Mouse (Mus musculus) spleen, adult 2 months (tissue): ENCODE measurements around the gene Rhox2h. TPM values are rescaled to one million over a fixed set of nuclear protein-coding genes. Genes with fewer than 3 reads are reported as not detected.
"Not testable (repeated sequence)": the region's sequence is repeated elsewhere in the genome, so short reads cannot be mapped to it uniquely, and the experiment has no call there.

ENCODE experiments used
- DNase-seq, 2 experiments: peaks; one replicate each; pipeline versions ENCODE4 v3.0.0 to v3.0.0-alpha.2; 2012 to 2021; ENCODE audit warnings: low spot score in 2 of 2, low read depth in 1 of 2
- H3K27ac ChIP-seq: fragments of 200-500 bp; 2 replicates; pipeline ENCODE4 v1.5.1; 2012; ENCODE audit warnings: low read length, inconsistent platforms; ENCODE audit not compliant: insufficient read depth
- H3K27me3 ChIP-seq: fragments of 200-500 bp; 2 replicates; pipeline ENCODE4 v1.6.1; 2012; ENCODE audit warnings: mild to moderate bottlenecking, moderate library complexity, low read length, inconsistent platforms; ENCODE audit not compliant: control insufficient read depth, insufficient read depth
- H3K36me3 ChIP-seq: fragments of 200-500 bp; 2 replicates; pipeline ENCODE4 v1.6.1; 2012; ENCODE audit warnings: mild to moderate bottlenecking, low read length, inconsistent platforms; ENCODE audit not compliant: control insufficient read depth, insufficient read depth
- H3K4me1 ChIP-seq: fragments of 200-500 bp; 2 replicates; pipeline ENCODE4 v1.6.1; 2011; ENCODE audit warnings: inconsistent platforms; ENCODE audit not compliant: control insufficient read depth, insufficient read depth, insufficient read length
- H3K4me3 ChIP-seq: fragments of 200-500 bp; 2 replicates; pipeline ENCODE4 v1.5.1; 2011; ENCODE audit warnings: mild to moderate bottlenecking, inconsistent platforms; ENCODE audit not compliant: insufficient read depth, insufficient read length; ENCODE audit errors: extremely low read depth
- CTCF ChIP-seq: fragments of 200-500 bp; IDR thresholded peaks from 2 replicates; pipeline ENCODE4 v1.5.1; 2011; ENCODE audit warnings: mild to moderate bottlenecking, inconsistent platforms; ENCODE audit not compliant: insufficient read depth, insufficient read length, insufficient replicate concordance; ENCODE audit errors: extremely low read depth
- POLR2A ChIP-seq: fragments of 200-500 bp; IDR thresholded peaks from 2 replicates; pipeline ENCODE4 v1.6.1; 2011; ENCODE audit warnings: low read depth, low read length, inconsistent platforms
- WGBS: fragments of 180-500 bp; shearing (Covaris S2); methylation state at CpG from one replicate; pipeline ENCODE4 v1.1.7; 2018; 5-methylcytosine and 5-hydroxymethylcytosine counted together
- polyA plus RNA-seq: library from polyadenylated mRNA; depleted of rRNA; stranded (reverse); fragments of >200 nt; gene quantifications from 2 replicates; pipeline ENCODE4 v1.2.3, GENCODE M21; 2012; rRNA removed

The Rhox2h gene
- polyA plus RNA-seq, result not detected in 2 replicates

- not testable (repeated sequence) for DNase-seq, H3K36me3 ChIP-seq, H3K4me1 ChIP-seq, H3K27me3 ChIP-seq, H3K4me3 ChIP-seq, H3K27ac ChIP-seq
- WGBS, result 89% methylated on average over 8 of the region's 8 CpGs
Measured at GRCm38 (mm10) chrX:37673177-37673576, at the start of gene Rhox2h. TSS of gene Rhox2h (minus strand) at chrX:37673277.

DNA sequence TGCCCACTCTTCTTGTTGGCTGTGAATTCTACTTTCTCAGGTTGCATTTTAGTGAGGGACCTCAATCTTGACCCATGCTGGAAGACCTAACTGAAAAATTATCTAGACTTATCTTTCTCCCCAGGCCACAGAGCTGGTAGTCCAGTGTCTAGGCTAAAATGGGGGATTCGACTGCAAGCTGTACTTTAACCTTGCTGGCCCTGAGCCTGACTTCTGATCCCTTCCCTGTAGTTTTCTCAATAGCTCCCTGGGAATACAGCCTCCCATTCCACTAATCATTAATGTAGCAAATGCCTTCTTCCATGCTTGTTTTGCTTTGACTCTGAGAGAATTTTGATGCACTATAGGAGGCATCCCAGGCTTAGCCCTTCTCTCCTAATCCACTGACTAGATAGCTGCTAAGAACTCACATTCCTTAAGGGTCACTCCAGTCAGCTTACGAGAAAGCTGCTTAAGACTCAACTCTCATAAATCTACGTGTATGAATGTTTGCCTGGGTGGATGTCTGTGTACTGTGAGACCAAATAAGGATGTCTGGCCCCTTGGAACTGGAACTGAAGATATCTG lies 28.8 kb upstream of the Rhox2h start:
- 82% methylated on average over 3 of the region's 3 CpGs for WGBS
- H3K27ac ChIP-seq, result no peak overlapping the region
- H3K36me3 ChIP-seq, result no peaks in the 10 kb centered on the region
- no peaks in the 10 kb centered on the region for H3K4me1 ChIP-seq
- no peaks in the 10 kb centered on the region for H3K27me3 ChIP-seq
- DNase-seq, result no peak
- TF ChIP-seq CTCF (no peak), POLR2A (no peak)
- no peak overlapping the region for H3K4me3 ChIP-seq

GRCm38 (mm10) chrX:37692261-37692660 lies 19.2 kb upstream of the Rhox2h start:
- no peak overlapping the region for H3K4me3 ChIP-seq
- no peak overlapping the region for H3K27ac ChIP-seq
- H3K4me1 ChIP-seq, result no peaks in the 10 kb centered on the region
- no peak for TF ChIP-seq CTCF
- no peak for TF ChIP-seq POLR2A
- no peaks in the 10 kb centered on the region for H3K27me3 ChIP-seq
- WGBS, result 71% methylated on average over 2 of the region's 2 CpGs
- no peaks in the 10 kb centered on the region for H3K36me3 ChIP-seq
- no peak for DNase-seq

DNA sequence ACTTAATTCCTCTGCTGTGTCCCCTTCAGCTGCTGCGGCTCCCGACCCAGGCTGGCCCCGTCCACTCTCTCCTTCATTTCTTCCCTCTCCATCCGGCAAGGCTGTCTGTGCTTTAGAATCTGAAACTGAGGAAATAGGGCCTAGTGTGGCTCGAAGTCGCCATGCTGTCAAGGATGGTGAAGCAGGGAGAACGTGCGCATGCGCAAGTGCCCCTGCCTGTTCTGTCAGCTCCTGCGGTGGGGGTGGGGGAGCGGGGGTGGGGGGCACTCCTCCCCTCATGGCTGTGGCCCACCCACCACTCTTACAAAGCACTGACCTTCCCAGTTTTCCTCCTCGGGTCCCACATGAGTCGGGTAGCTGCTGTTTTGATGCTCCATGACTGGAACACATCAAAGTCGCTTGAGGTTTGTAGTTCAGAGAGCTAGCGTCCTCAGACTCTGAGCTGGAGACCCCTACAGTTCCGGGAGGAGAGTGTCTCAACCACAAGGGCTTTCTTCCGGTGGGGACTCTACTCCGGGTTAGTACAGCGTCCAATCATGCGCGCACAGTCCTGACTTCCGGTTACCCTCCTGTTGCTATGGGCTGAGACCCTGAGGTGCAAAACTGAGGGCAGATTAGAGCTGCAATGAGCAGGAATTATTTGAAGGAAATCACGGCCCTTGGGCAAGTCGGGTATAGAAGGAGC lies 10.1 kb upstream of the Rhox2h start:
- Histone ChIP-seq H3K27ac (no peak overlapping the region), H3K27me3 (no peaks in the 10 kb centered on the region), H3K4me1 (no peaks in the 10 kb centered on the region), H3K36me3 (no peaks in the 10 kb centered on the region), H3K4me3 (no peak overlapping the region)
- WGBS, result 85% methylated on average over 24 of the region's 24 CpGs
- TF ChIP-seq POLR2A, result no peak
- DNase-seq, result no peak

GRCm38 (mm10) chrX:37668664-37669063 lies 4.4 kb downstream of the Rhox2h start, which contains the start of gene Rhox3h:
TSS of gene Rhox3h (minus strand) at chrX:37668764.
- not testable (repeated sequence) for H3K36me3 ChIP-seq, DNase-seq, H3K4me3 ChIP-seq, H3K27me3 ChIP-seq, H3K27ac ChIP-seq, H3K4me1 ChIP-seq
- WGBS, result 95% methylated on average over 1 of the region's 3 CpGs

GRCm38 (mm10) chrX:37651227-37651626 lies 21.9 kb downstream of the Rhox2h start, which contains the start of gene Rhox4g:
TSS of gene Rhox4g (minus strand) at chrX:37651327.
- H3K27ac ChIP-seq, H3K4me3 ChIP-seq, H3K4me1 ChIP-seq, H3K36me3 ChIP-seq, H3K27me3 ChIP-seq, DNase-seq: not testable (repeated sequence)
- WGBS, result 93% methylated on average over 19 of the region's 20 CpGs

GRCm38 (mm10) chrX:37643370-37643769 lies 29.7 kb downstream of the Rhox2h start, which contains the start of gene Rhox2g:
TSS of gene Rhox2g (minus strand) at chrX:37643470.
- H3K36me3 ChIP-seq, H3K27ac ChIP-seq, H3K4me3 ChIP-seq, H3K4me1 ChIP-seq, DNase-seq, H3K27me3 ChIP-seq: not testable (repeated sequence)
- 86% methylated on average over 6 of the region's 6 CpGs for WGBS

DNA sequence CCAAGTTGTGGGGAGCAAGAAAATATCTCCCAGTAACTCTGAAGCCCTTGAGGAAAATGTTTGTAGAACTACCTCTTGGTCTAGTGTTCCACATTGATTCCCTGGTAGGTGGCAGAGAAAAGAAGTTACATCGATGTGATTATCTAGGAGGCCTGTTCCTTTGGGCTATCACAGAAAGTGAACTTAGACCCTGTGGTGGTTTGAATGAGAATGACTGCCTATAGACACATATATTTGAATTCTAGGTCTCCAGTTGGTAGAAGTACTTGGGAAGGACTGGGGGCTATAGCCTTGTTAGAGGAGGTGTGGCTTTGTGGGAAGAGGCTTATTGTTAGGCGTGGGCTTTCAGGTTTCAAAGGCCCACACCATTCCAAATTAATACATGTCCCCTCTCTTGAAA lies 44.6 kb downstream of the Rhox2h start, which contains the start of gene Rhox3g:
Rhox3g (minus strand) TSS at position 101 of the 400 bp plus-strand sequence.
- H3K4me3 ChIP-seq, DNase-seq, H3K27me3 ChIP-seq, H3K4me1 ChIP-seq, H3K36me3 ChIP-seq, H3K27ac ChIP-seq: not testable (repeated sequence)
- 92% methylated on average over 2 of the region's 2 CpGs for WGBS
